Mouse (Mus musculus): Measurements from ENCODE around the gene Zc3hav1. TPM values are rescaled to one million over a fixed set of nuclear protein-coding genes. Genes with fewer than 3 reads are reported as not detected.

The Zc3hav1 gene
- polyA plus RNA-seq, 1 experiment from 2014 or later = 22.7 TPM

DNA sequence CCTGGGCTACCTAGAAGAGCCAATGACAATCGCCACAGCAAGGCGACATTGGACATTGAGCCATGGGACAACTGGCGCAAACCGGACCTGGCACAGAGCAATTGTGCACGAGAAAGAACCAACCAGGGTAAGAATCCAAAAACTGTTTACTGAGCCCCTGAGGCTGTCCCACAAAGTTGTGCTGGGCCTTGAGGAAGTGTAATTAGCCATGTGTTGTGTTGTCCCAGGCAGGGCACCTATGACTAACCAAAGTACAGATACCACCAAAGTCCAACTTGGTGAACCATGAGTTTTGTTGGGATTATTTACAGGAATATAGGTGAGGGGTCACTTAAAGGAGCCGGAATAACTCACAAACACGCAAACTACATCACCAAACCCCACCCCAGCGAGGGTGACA is 96.9 kb downstream of the Zc3hav1 start:
- Histone ChIP-seq H3K36me3 (ENCODE audit: control insufficient read depth, insufficient read depth) (no peaks in the 10 kb centered on the region), H3K4me2 (replicated peaks; ENCODE audit: low read depth) (no peak overlapping the region), H3K27ac (ENCODE audit: low read depth, low read length) (no peak overlapping the region), H3K4me1 (replicated peaks; ENCODE audit: control insufficient read depth, insufficient read depth, low read length) (no peaks in the 10 kb centered on the region; the same call in 1 of the 2 replicates), H3K9ac (ENCODE audit: low read depth, low read length) (no peak overlapping the region), H3K27me3 (replicated peaks; ENCODE audit: control insufficient read depth, insufficient read depth, low read length) (no peaks in the 10 kb centered on the region), H3K4me3 (ENCODE audit: low read depth, low read length) (no peak overlapping the region), H3K9me3 (ENCODE audit: control insufficient read depth) (no peaks in the 10 kb centered on the region)
- TF ChIP-seq CTCF (IDR thresholded peaks at IDR 0.05; ENCODE audit: low read depth) = no peak
- WGBS = 94% methylated on average over 8 of the region's 8 CpGs
- no peak for ATAC-seq

DNA sequence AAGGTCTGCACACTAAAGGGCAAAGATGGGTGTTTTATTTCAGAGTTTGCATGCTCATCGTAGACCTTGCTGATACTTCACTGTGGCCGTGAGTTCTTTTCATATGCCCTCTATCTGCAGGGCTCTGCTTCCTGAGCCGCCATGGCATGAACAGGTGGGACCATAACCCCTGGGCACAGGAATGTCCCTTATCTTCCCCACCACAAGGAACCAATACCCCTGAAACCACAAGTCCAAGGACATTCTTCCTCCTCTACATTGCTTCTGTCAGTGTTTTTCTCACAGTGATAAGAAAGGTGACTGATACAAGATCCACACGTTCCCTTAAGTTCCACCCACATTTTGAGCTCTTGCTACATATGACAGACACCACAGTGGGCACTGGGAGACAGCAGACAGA is 97.6 kb downstream of the Zc3hav1 start:
- Histone ChIP-seq H3K27me3 (replicated peaks; ENCODE audit: control insufficient read depth, insufficient read depth, low read length) (no peaks in the 10 kb centered on the region), H3K4me3 (ENCODE audit: low read depth, low read length) (no peak overlapping the region), H3K9me3 (ENCODE audit: control insufficient read depth) (no peaks in the 10 kb centered on the region), H3K4me2 (replicated peaks; ENCODE audit: low read depth) (no peak overlapping the region), H3K27ac (ENCODE audit: low read depth, low read length) (no peak overlapping the region), H3K9ac (ENCODE audit: low read depth, low read length) (no peak overlapping the region), H3K36me3 (ENCODE audit: control insufficient read depth, insufficient read depth) (no peaks in the 10 kb centered on the region), H3K4me1 (replicated peaks; ENCODE audit: control insufficient read depth, insufficient read depth, low read length) (no peaks in the 10 kb centered on the region; the same call in 1 of the 2 replicates)
- TF ChIP-seq CTCF (IDR thresholded peaks at IDR 0.05; ENCODE audit: low read depth) = no peak
- WGBS = 77% methylated on average over 4 of the region's 4 CpGs
- no peak for ATAC-seq

DNA sequence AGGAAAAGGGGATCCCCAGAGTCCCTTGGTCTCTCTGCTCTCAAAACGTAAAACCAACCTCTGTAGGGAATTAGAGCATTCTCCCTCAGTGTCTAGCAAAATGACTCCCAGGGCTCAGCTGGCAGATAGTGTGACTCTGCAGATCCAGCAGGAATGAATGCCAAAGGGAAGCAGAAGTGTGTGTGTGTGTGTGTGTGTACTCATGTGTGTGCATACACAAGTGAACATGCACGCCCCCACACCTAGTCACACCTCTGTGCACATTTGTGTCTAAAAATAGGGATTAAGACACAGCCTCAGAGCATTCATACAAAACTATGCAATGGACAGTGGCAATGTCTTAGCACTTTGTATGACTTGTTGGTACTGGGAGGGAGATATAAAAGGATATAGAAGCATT is 98.6 kb downstream of the Zc3hav1 start:
- WGBS = 87% methylated on average over 2 of the region's 2 CpGs

More for the DNA sequence above, 98.6 kb downstream of the Zc3hav1 start:
- H3K9ac ChIP-seq (ENCODE audit: low read depth, low read length) = no peak overlapping the region
- no peaks in the 10 kb centered on the region for H3K27me3 ChIP-seq (replicated peaks; ENCODE audit: control insufficient read depth, insufficient read depth, low read length)
- no peak overlapping the region for H3K27ac ChIP-seq (ENCODE audit: low read depth, low read length)
- no peaks in the 10 kb centered on the region for H3K36me3 ChIP-seq (ENCODE audit: control insufficient read depth, insufficient read depth)
- no peak overlapping the region for H3K4me2 ChIP-seq (replicated peaks; ENCODE audit: low read depth)
- no peaks in the 10 kb centered on the region; the same call in 1 of the 2 replicates for H3K4me1 ChIP-seq (replicated peaks; ENCODE audit: control insufficient read depth, insufficient read depth, low read length)
- no peak for ATAC-seq
- no peaks in the 10 kb centered on the region for H3K9me3 ChIP-seq (ENCODE audit: control insufficient read depth)
- H3K4me3 ChIP-seq (ENCODE audit: low read depth, low read length) = no peak overlapping the region
- TF ChIP-seq CTCF (IDR thresholded peaks at IDR 0.05; ENCODE audit: low read depth) = no peak

Other genes starting within 250 kb of the Zc3hav1 start
- not detected in 2 replicates for gene Tmem213, start 245.3 kb downstream of the Zc3hav1 start, polyA plus RNA-seq (2015; fragmentation: Nextera tagmentation; extraction: Ambion mirVana)
- gene Atp6v0a4, start 230.0 kb downstream of the Zc3hav1 start, polyA plus RNA-seq (2015; fragmentation: Nextera tagmentation; extraction: Ambion mirVana) = 0.26 and 0.37 TPM in 2 replicates
- gene D630045J12Rik, start 100.6 kb downstream of the Zc3hav1 start, polyA plus RNA-seq (2015; fragmentation: Nextera tagmentation; extraction: Ambion mirVana) = 0.52 and 0.58 TPM in 2 replicates
- gene Zc3hav1l, start 55.3 kb downstream of the Zc3hav1 start, polyA plus RNA-seq (2015; fragmentation: Nextera tagmentation; extraction: Ambion mirVana) = 1.6 TPM in 2 replicates
- gene Ttc26, start 26.9 kb upstream of the Zc3hav1 start, polyA plus RNA-seq (2015; fragmentation: Nextera tagmentation; extraction: Ambion mirVana) = 0.71 and 0.85 TPM in 2 replicates
- 6.9 and 10.2 TPM in 2 replicates for gene Ubn2, start 79.3 kb upstream of the Zc3hav1 start, polyA plus RNA-seq (2015; fragmentation: Nextera tagmentation; extraction: Ambion mirVana)
- 129 TPM in 2 replicates for gene Fmc1, start 178.9 kb upstream of the Zc3hav1 start, polyA plus RNA-seq (2015; fragmentation: Nextera tagmentation; extraction: Ambion mirVana)
- 26.4 and 46.6 TPM in 2 replicates for gene Luc7l2, start 196.7 kb upstream of the Zc3hav1 start, polyA plus RNA-seq (2015; fragmentation: Nextera tagmentation; extraction: Ambion mirVana)